Mouse (Mus musculus): ENCODE results near the gene Gpd2.

DNA sequence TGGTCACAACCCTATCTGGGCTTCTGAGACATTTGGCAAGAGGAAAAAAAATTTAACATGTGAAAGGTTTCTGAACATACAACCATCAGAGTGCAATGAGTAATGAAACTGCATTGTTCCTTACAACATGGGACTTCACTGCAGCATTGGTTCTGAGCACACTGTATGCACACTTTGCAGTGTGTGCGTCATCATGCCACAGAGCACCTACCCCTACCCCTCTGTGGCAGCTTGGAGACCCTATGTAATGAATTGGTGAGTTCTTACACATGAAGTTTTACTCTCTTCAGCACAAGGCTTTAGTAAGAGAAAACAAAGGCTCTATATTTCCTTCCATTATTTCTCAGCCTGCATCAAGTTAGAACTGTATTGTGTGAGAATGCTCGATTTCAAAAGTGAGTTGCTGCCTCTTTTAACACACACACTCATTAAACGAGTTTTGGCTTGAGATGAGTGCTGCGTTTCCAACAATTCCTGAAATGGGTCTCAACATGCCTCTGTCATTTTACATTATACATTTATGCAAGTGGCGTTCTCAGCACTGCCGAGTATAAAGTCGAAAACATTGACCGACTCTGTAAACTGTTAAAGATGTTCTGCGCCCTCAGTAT, 177.2 kb downstream of the Gpd2 start:
- TF ChIP-seq POLR2A (IDR thresholded peaks at IDR 0.05; ENCODE audit: control insufficient read depth, extremely low read depth, insufficient read depth, low read length, poor library complexity) (no peak), CTCF (IDR thresholded peaks at IDR 0.05; ENCODE audit: borderline replicate concordance, control insufficient read depth, extremely low read depth, insufficient read depth, low read length, poor library complexity) (no peak)
